Mouse (Mus musculus) limb, embryonic 14.5 days (tissue): ENCODE measurements around the gene Cdadc1. TPM values are rescaled to one million over a fixed set of nuclear protein-coding genes. Genes with fewer than 3 reads are reported as not detected.
"Not testable (repeated sequence)": the region's sequence is repeated elsewhere in the genome, so short reads cannot be mapped to it uniquely, and the experiment has no call there.

Source experiments
- ATAC-seq: fragments of 200-750 bp; cut with Nextera tagmentation; 2 replicates; pipeline ENCODE4 v1.8.0; 2017; ENCODE audit warnings: low read depth, moderate number of reproducible peaks, moderate TSS enrichment; ENCODE audit not compliant: low FRiP score
- DNase-seq: peaks from one replicate; pipeline ENCODE4 v3.0.0-alpha.2; 2015; ENCODE audit warnings: low spot score
- H3K27ac ChIP-seq: fragments of 300-500 bp; sonication (generic); replicated peaks from 2 replicates; pipeline ENCODE4 v1.5.1; 2014; ENCODE audit warnings: low read depth, mild to moderate bottlenecking, low read length, moderate library complexity, mixed read lengths
- H3K27me3 ChIP-seq: fragments of 300-500 bp; sonication (generic); 2 replicates; pipeline ENCODE4 v1.6.1; 2014; ENCODE audit warnings: low read length, mixed read lengths; ENCODE audit not compliant: control insufficient read depth, insufficient read depth
- H3K36me3 ChIP-seq: fragments of 300-500 bp; sonication (generic); 2 replicates; pipeline ENCODE4 v1.6.1; 2014; ENCODE audit warnings: mild to moderate bottlenecking, low read length, moderate library complexity, mixed read lengths; ENCODE audit not compliant: control insufficient read depth, insufficient read depth
- H3K4me1 ChIP-seq: fragments of 300-500 bp; sonication (generic); 2 replicates; pipeline ENCODE4 v1.6.1; 2014; ENCODE audit warnings: antibody characterized with exemption, low read length, mixed read lengths; ENCODE audit not compliant: control insufficient read depth, insufficient read depth
- H3K4me2 ChIP-seq: fragments of 300-500 bp; sonication (generic); replicated peaks from 2 replicates; pipeline ENCODE4 v1.6.1; 2014; ENCODE audit warnings: low read depth, mild to moderate bottlenecking, low read length, moderate library complexity; ENCODE audit not compliant: severe bottlenecking
- H3K4me3 ChIP-seq: fragments of 300-500 bp; sonication (generic); replicated peaks from 2 replicates; pipeline ENCODE4 v1.5.1; 2014; ENCODE audit warnings: low read length
- H3K9ac ChIP-seq: fragments of 300-500 bp; sonication (generic); 2 replicates; pipeline ENCODE4 v1.6.1; 2014; ENCODE audit warnings: mild to moderate bottlenecking, low read depth, low read length, moderate library complexity; ENCODE audit not compliant: severe bottlenecking
- H3K9me3 ChIP-seq: fragments of 300-500 bp; sonication (generic); 2 replicates; pipeline ENCODE4 v1.6.1; 2016; ENCODE audit warnings: low read length; ENCODE audit not compliant: control insufficient read depth
- POLR2A ChIP-seq: fragments of 200-500 bp; IDR thresholded peaks from 2 replicates; pipeline ENCODE4 v1.8.0; 2012; ENCODE audit warnings: inconsistent platforms, mild to moderate bottlenecking, moderate library complexity, borderline replicate concordance; ENCODE audit not compliant: insufficient read depth, insufficient read length; ENCODE audit errors: extremely low read depth
- WGBS: fragments of 180-500 bp; shearing (Covaris S2); extraction: QIAGEN DNeasy Blood & Tissue Kit; methylation state at CpG from one replicate; pipeline ENCODE4 v1.1.7; 2014; 5-methylcytosine and 5-hydroxymethylcytosine counted together
- polyA plus RNA-seq, 2 experiments: library from polyadenylated mRNA; depleted of rRNA in 1 of 2; stranded (reverse) in 1 of 2; unstranded in 1 of 2; fragments of >200 nt; fragmentation: Nextera tagmentation in 1 of 2; extraction: Ambion mirVana in 1 of 2; gene quantifications; 2 replicates each; pipeline versions ENCODE4 v1.2.1 to v1.2.3; 2012 to 2014

Gene Cdadc1
- polyA plus RNA-seq, 2 experiments: 16.2 to 31.5 TPM

DNA sequence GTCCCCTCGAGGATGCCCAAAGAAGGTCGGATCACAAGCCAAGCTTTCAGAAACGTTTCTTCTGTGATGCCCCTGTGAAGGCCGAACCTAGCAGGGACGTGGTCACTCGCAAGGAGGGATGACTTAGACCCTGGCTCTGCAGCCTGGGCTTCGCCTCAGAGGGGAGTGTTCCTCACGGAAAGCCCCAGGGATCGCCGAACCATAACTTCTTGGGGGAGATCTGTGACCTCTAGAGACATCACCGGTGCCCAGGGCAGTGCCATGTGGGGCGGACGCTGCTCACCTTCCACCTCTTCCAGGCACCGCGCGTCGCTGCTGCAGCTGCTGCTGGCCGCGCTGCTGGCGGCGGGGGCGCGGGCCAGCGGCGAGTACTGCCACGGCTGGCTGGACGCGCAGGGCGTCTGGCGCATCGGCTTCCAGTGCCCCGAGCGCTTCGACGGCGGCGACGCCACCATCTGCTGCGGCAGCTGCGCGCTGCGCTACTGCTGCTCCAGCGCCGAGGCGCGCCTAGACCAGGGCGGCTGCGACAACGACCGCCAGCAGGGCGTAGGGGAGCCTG, 28.1 kb upstream of the Cdadc1 start:
- H3K36me3 ChIP-seq: peaks cover 15% of the 10 kb centered on the region
- H3K9ac ChIP-seq: peak overlapping the region; percentile 80
- 0 out of 2 replicates have a peak, but pooled peaks cover 4% of the 10 kb centered on the region for H3K27me3 ChIP-seq
- H3K4me2 ChIP-seq: peak overlapping the region; percentile 69
- TF ChIP-seq POLR2A: no peak
- H3K4me1 ChIP-seq: 0 out of 2 replicates have a peak, but pooled peaks cover 12% of the 10 kb centered on the region
- under 1% methylated on average over 51 of the region's 51 CpGs for WGBS
- H3K4me3 ChIP-seq: peak overlapping the region; percentile 72
- DNase-seq (peak; percentile 54), ATAC-seq (no peak)
- peak overlapping the region; percentile 86 for H3K27ac ChIP-seq
- H3K9me3 ChIP-seq: no peaks in the 10 kb centered on the region

DNA sequence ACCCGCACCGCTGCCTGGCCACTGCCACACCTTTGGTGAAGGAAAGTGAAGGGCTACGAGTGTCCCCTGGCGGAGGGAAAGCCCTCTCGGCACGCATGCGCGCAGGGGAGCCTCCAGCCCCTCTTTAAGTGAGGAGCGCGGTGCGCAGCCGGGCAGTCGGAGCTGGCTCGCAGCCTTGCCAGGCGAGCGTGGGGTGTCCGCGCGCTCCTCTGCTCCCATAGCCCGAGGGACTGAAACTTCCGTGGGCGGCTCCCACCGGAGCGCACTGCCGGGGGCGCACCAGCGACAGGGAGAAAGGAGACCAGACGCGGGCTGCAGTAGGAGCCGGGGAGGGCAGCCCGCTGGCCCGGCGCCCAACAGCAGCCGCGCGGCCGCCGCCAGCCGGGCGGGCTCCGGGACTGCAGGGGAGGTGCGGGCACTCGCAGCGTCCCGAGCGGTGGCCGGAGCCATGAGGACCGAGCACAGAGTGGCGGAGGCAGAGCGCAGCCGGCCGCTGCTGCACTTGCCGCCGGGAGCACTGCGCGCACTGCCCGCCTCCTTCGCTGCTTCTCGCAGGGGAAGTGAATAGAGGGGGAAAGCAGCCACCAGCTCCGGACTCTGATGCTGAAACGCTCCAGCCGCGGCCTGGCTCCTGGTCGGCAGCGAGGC, 27.5 kb upstream of the Cdadc1 start, which contains the start of gene Shisa2:
Gene Shisa2, plus strand, starts transcription at position 151 of the 648 bp plus-strand sequence.
- DNase-seq: peak; percentile 85
- ATAC-seq: peak; percentile 85
- peak; percentile 97 for TF ChIP-seq POLR2A

DNA sequence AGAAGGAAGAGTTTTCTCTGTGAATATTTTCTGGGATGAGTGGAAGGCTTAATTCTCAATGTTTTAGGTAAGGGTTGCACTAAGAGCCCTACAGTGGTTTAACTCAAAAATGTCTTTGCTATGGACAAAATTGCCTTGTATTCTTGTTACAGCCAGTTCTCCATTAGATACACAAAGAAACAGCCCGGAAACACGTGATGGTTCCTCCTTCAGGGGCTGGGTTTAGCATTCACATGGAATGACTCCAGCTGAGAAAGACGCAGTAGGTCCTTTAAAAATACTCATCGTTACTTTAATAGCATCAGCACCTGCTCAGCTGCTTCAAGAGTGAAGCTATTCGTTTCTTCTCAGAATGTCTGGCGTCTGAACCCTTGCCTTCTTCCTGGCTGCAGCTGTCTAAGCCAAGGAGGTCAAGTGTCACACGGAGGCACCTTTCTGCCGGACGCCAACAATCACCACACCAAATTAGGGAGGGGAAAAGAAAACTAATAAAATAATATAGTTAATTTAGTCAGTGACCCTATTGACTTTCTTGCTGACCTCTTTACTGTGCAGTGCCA, 26.6 kb upstream of the Cdadc1 start:
- H3K4me3 ChIP-seq: peak overlapping the region; percentile 72
- H3K9me3 ChIP-seq: no peaks in the 10 kb centered on the region
- H3K4me1 ChIP-seq: 0 out of 2 replicates have a peak, but pooled peaks cover 10% of the 10 kb centered on the region
- DNase-seq: peak; percentile 28
- WGBS: 17% methylated on average over 9 of the region's 9 CpGs
- peaks cover under 1% of the 10 kb centered on the region; the same call in 1 of the 2 replicates for H3K36me3 ChIP-seq
- TF ChIP-seq POLR2A: no peak
- no peak overlapping the region for H3K27ac ChIP-seq
- H3K9ac ChIP-seq: no peak overlapping the region
- 0 out of 2 replicates have a peak, but pooled peaks cover 4% of the 10 kb centered on the region for H3K27me3 ChIP-seq
- no peak for ATAC-seq
- H3K4me2 ChIP-seq: peak overlapping the region; percentile 69

More for the DNA sequence above, 27.5 kb upstream of the Cdadc1 start, which contains the start of gene Shisa2:
- H3K4me3 ChIP-seq: peak within 1 kb of the TSS; percentile 72
- peaks cover 9% of the 10 kb centered on the region for H3K36me3 ChIP-seq
- peak within 1 kb of the TSS; percentile 80 for H3K9ac ChIP-seq
- H3K27me3 ChIP-seq: 0 out of 2 replicates have a peak, but pooled peaks cover 4% of the 10 kb centered on the region
- under 1% methylated on average over 49 of the region's 65 CpGs for WGBS
- peak within 1 kb of the TSS; percentile 69 for H3K4me2 ChIP-seq
- H3K27ac ChIP-seq: peak within 1 kb of the TSS; percentile 86
- 0 out of 2 replicates have a peak, but pooled peaks cover 12% of the 10 kb centered on the region for H3K4me1 ChIP-seq
- no peaks in the 10 kb centered on the region for H3K9me3 ChIP-seq

- H3K9ac ChIP-seq: no peak overlapping the region
- no peak for TF ChIP-seq POLR2A
- H3K27me3 ChIP-seq: no peaks in the 10 kb centered on the region
- H3K4me2 ChIP-seq: no peak overlapping the region
- H3K4me1 ChIP-seq: peaks cover 6% of the 10 kb centered on the region; the same call in 1 of the 2 replicates
- no peaks in the 10 kb centered on the region for H3K36me3 ChIP-seq
- H3K9me3 ChIP-seq: no peaks in the 10 kb centered on the region
- H3K27ac ChIP-seq: no peak overlapping the region
- ATAC-seq (no peak), DNase-seq (no peak)
- H3K4me3 ChIP-seq: no peak overlapping the region
- WGBS: 26% methylated on average over 7 of the region's 7 CpGs
These were observed 19.0 kb upstream of the Cdadc1 start for GRCm38 (mm10) chr14:59616802-59617201.

DNA sequence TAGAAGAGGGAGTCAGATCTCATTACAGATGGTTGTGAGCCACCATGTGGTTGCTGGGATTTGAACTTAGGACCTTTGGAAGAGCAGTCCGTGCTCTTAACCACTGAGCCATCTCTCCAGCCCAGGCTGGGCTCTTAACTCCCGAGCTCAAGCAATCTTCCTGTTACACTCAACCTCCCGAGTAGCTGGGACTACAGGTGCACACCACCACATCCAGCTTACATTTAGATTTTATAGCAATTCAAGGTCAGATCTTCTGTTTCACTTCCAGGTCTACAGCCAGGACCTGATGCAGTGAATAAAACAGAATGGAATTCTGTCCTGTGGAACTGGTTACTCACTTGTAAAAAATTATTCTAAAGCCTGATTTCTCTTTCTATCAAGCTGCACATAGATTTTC, 16.4 kb upstream of the Cdadc1 start:
- not testable (repeated sequence) for DNase-seq, H3K27ac ChIP-seq, H3K27me3 ChIP-seq, H3K4me1 ChIP-seq, H3K9me3 ChIP-seq, H3K9ac ChIP-seq, ATAC-seq, H3K4me2 ChIP-seq, H3K36me3 ChIP-seq, H3K4me3 ChIP-seq
- 69% methylated on average over 3 of the region's 3 CpGs for WGBS
